Mouse (Mus musculus): ENCODE data around the gene Pfdn5.
A peak's percentile ranks its signal among the peaks of the same experiment; 100 is the strongest.

The Pfdn5 gene

GRCm38 (mm10) chr15:102370727-102371126 is 44.8 kb downstream of the Pfdn5 start:
- no peak for DNase-seq (ENCODE audit: low spot score in 2 of 2)

GRCm38 (mm10) chr15:102376453-102377162 is 50.7 kb downstream of the Pfdn5 start:
- DNase-seq (ENCODE audit: low spot score in 2 of 2), result no peak

- peak; percentile 76 to 84 for DNase-seq (ENCODE audit: low spot score in 2 of 2)
Observed at GRCm38 (mm10) chr15:102377163-102377543, 51.2 kb downstream of the Pfdn5 start.

- DNase-seq (ENCODE audit: low spot score in 2 of 2), result peak; percentile 30 to 49
Observed at GRCm38 (mm10) chr15:102377810-102378262, 51.9 kb downstream of the Pfdn5 start.
